Mouse (Mus musculus) left cerebral cortex, adult 18-20 months (tissue): Measurements from ENCODE around the gene Mgat5b. TPM values are rescaled to one million over a fixed set of nuclear protein-coding genes. Genes with fewer than 3 reads are reported as not detected.

Source experiments
- DNase-seq, 2 experiments: peaks; one replicate each; pipeline ENCODE4 v3.0.0; 2021 to 2022; ENCODE audit warnings: low spot score in 2 of 2, mixed read lengths in 1 of 2
- total RNA-seq, 2 experiments: library from RNA; stranded (reverse); gene quantifications; 2 replicates each; pipeline ENCODE4 v1.2.3; 2021

Gene Mgat5b
- total RNA-seq, 2 experiments from 2014 or later: 82.9 to 85.7 TPM

GRCm38 (mm10) chr11:116915241-116915640 lies 3.4 kb upstream of the Mgat5b start:
- DNase-seq: no peak

GRCm38 (mm10) chr11:116917361-116917760 lies 1.3 kb upstream of the Mgat5b start:
- DNase-seq: no peak

- DNase-seq: no peak
These were observed 740 bp downstream of the Mgat5b start for GRCm38 (mm10) chr11:116919186-116920020.

- no peak for DNase-seq
These were observed 2.1 kb downstream of the Mgat5b start for GRCm38 (mm10) chr11:116920746-116921145.

- no peak for DNase-seq
These were observed 3.4 kb downstream of the Mgat5b start for GRCm38 (mm10) chr11:116922058-116922457.

- no peak for DNase-seq
These were observed 9.4 kb downstream of the Mgat5b start for GRCm38 (mm10) chr11:116928031-116928430.

- DNase-seq: no peak
These were observed 16.2 kb downstream of the Mgat5b start for GRCm38 (mm10) chr11:116934862-116935261.

- DNase-seq: no peak
These were observed 16.7 kb downstream of the Mgat5b start for GRCm38 (mm10) chr11:116935354-116935753.

- DNase-seq: no peak
These were observed 17.3 kb downstream of the Mgat5b start for GRCm38 (mm10) chr11:116935917-116936316.

GRCm38 (mm10) chr11:116937141-116937540 lies 18.5 kb downstream of the Mgat5b start:
- DNase-seq: no peak

GRCm38 (mm10) chr11:116940088-116940855 lies 21.6 kb downstream of the Mgat5b start:
- no peak for DNase-seq

- DNase-seq: no peak
These were observed 25.7 kb downstream of the Mgat5b start for GRCm38 (mm10) chr11:116944346-116944745.

GRCm38 (mm10) chr11:116949832-116950231 lies 31.2 kb downstream of the Mgat5b start:
- DNase-seq: no peak

- DNase-seq: no peak
These were observed 32.8 kb downstream of the Mgat5b start for GRCm38 (mm10) chr11:116951429-116951828.

- peak; percentile 20 to 45 for DNase-seq
These were observed 35.8 kb downstream of the Mgat5b start for GRCm38 (mm10) chr11:116954231-116955118.

- DNase-seq: no peak
These were observed 39.9 kb downstream of the Mgat5b start for GRCm38 (mm10) chr11:116958601-116959000.

GRCm38 (mm10) chr11:116965061-116965460 lies 46.4 kb downstream of the Mgat5b start:
- no peak for DNase-seq

GRCm38 (mm10) chr11:116965961-116966360 lies 47.3 kb downstream of the Mgat5b start:
- no peak for DNase-seq

GRCm38 (mm10) chr11:116968586-116968985 lies 49.9 kb downstream of the Mgat5b start:
- DNase-seq: no peak

- no peak for DNase-seq
These were observed 50.8 kb downstream of the Mgat5b start for GRCm38 (mm10) chr11:116969498-116969897.

- DNase-seq: no peak
These were observed 52.2 kb downstream of the Mgat5b start for GRCm38 (mm10) chr11:116970847-116971246.
